Mouse (Mus musculus): Measurements from ENCODE around the gene Ass1.

The Ass1 gene

DNA sequence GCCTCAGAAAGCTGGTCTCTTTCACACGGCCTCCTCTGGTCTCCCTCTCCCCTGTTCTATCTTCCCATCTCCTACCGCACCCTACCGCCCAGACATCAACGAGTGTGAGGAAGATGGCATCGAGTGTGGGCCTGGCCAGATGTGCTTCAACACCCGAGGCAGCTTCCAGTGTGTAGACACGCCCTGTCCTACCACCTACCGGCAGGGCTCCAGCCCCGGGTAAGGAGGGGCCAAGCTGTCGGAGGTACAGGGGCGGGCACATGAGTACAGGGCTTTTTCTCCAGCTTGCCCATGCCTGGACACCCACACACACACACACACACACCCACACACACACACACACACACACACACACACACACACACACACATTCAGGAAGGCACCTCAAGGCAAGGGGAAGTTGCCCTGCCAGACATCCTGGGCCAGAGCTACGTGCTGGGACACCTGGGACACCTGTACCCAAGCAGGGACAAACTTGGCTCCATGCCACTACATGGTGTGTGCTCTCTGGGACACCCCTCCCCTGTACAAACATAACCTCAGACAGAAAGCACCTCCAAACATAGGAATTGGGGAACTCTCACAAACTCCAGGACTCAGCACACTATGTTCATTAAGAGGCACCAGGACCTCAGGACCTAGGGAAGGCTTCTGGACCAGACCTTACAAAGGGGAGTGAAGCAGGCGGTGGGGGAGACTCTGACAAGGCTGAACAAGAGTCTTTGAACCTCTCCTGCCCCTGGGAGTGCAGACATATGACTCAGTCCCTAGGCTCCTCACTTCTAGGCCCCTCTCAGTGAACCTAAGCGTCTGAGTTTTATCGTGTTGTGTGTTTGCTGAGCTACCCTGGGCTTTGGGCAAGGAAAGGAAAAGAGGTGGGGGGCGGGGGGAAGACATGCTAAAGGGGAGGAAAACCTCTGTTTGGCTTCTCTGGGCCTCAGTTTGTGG lies 10.7 kb upstream of the Ass1 start:
- peak; percentile 45 for DNase-seq (ENCODE audit: low spot score)

GRCm38 (mm10) chr2:31460025-31460571 lies 9.9 kb upstream of the Ass1 start:
- DNase-seq (ENCODE audit: low spot score): no peak

GRCm38 (mm10) chr2:31460920-31461319 lies 9.1 kb upstream of the Ass1 start:
- DNase-seq (ENCODE audit: low spot score): no peak

DNA sequence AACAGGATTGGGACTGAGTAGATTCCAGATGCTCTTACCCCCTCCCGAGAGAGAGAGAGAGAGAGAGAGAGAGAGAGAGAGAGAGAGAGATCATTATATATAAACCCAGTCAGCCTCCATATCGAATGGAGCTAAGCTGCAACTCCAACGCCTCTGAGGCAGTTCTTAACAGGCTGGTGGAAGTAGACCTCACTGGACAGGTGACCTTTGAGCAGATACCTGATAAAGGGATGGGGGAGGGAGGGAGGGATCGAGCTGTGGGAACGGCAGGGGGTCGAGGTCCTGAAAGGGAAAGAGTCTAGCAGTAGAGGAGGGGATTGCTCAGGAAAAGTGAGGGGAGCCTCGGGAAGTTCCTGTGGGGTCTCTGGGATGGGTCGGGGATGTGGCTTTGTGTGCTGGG lies 8.0 kb upstream of the Ass1 start:
- DNase-seq (ENCODE audit: low spot score): no peak

GRCm38 (mm10) chr2:31463253-31463652 lies 6.8 kb upstream of the Ass1 start:
- DNase-seq (ENCODE audit: low spot score): no peak

DNA sequence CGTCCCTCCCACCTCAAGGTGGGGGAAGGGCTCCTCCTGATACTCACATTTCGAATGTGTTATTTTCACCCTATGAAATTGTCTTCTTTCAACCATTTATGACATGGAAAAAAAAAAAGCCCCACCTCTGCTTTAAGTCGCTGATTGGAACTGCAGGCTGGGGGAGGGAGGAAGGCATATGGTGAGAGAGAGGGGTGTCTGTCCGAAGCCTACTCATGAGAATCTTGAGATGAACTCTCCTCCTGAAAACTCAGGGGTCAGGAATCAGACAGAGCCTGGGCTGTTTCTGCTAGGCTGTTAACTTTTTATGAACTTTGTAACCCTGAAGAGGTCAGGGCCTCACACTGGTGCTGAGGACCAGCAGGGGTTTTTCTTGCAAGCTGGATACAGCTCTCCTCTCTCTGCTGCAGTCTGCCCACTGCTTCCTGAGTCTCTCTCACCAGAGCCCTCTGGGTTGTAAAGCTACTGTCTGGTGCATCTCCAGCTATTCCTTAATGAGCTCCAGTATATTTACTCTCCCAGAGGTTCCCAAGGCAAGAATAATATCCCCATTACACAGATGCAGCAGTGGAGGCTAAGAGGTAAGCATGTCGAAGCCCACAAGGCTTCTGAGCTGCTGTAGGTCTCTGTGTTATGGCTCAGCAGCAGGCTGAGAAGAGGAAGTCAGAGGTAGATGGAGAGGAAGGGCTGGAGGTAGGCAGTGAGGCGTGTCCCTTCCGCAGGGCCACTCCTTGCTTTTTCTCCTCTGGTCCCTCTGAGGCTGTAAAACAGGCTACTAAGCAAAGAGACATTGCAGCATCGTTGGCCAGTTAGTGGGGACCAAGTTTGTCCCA lies 6.1 kb upstream of the Ass1 start:
- DNase-seq (ENCODE audit: low spot score): no peak

GRCm38 (mm10) chr2:31464529-31464910 lies 5.5 kb upstream of the Ass1 start:
- no peak for DNase-seq (ENCODE audit: low spot score)

- no peak for DNase-seq (ENCODE audit: low spot score)
Observed at GRCm38 (mm10) chr2:31467457-31467856, 2.5 kb upstream of the Ass1 start.

- DNase-seq (ENCODE audit: low spot score): no peak
Observed at GRCm38 (mm10) chr2:31468857-31469256, 1.1 kb upstream of the Ass1 start.

GRCm38 (mm10) chr2:31469480-31469879 lies 527 bp upstream of the Ass1 start:
- DNase-seq (ENCODE audit: low spot score): no peak

DNA sequence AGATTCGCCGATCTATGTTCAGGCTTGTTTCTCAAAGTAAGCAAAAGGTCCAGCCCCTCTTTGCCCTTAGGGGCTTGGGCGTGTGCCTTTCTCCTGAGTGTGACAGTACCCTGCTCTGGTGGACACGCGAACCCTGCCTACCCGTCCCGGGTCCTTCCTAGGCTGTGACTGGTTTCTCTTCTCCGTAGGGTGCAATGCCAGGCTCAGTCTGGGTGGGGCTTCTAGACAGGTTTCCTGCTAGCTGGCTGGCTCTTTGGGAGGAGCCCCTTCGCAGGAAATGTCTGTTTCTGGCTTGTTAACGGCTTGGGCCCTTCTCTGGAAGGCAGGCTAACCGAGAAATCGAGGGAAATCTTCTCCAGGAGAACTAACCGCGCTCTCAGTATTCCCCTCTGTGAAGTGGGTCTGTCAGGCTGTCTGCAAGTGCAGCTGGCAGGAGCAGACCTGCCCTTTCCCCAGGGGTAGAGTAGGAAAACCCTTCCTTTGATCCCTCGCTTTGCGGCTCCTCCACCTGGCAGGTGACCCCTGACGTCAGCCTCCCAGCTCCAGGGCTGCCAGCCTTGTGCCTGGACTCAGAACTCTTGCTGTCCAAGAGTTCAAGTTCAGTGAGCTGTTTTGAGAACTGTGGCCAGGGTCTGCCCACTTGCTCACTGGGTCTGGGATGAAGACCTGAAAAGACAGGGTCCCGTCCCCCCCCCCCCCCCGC lies 827 bp downstream of the Ass1 start:
- peak; percentile 40 for DNase-seq (ENCODE audit: low spot score)

GRCm38 (mm10) chr2:31471611-31472010 lies 1.6 kb downstream of the Ass1 start:
- DNase-seq (ENCODE audit: low spot score): no peak

DNA sequence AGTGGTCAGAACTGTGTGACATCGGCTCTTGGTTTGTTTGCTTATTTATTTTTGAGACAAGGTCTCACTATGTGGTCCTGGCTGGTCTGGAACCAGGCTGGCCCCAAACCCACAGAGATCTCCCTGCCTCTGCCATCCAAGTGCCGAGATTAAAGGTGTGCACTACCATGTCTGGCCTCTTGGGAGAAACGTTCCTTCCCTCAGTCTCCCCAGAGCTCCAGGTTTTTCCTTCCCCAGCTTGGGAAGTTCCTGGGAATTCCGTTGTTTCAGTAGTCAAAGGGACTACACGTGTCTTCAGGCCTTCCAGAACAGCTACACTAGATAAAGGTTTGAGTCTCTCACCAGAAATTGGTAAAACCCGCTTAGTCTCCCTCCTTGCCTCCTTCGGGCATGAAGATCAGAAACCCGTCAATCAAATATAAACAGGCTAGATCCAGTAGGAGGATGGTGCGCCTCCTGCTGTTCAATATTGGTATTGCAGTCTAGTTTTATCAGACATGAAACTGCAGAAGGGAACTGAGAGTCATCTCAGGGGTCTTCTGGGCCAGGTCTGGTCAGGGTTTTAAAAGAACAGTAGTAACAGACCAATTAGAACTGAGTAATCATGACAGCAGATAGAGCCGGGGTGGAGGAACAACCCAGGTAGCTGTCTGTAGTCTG lies 2.5 kb downstream of the Ass1 start:
- peak; percentile 58 for DNase-seq (ENCODE audit: low spot score)

DNA sequence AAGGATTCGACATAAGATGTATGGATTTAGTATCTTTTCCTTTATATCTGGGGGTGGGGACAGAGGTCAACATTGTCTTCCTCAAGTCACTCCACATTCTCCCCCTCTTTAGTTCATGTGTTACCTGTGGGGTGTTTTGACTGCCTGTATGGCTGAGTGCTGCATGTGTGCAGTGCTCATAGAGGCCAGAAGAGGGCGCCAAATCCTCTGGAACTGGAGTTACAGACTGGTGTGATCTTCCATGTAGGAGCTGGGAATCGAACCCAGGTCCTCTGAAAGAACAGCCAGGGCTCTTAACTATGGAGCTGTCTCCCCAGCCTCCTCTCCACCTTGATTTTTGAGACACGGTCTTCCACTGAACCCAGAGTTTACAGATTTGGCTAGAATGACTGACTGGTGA lies 3.9 kb downstream of the Ass1 start:
- no peak for DNase-seq (ENCODE audit: low spot score)

DNA sequence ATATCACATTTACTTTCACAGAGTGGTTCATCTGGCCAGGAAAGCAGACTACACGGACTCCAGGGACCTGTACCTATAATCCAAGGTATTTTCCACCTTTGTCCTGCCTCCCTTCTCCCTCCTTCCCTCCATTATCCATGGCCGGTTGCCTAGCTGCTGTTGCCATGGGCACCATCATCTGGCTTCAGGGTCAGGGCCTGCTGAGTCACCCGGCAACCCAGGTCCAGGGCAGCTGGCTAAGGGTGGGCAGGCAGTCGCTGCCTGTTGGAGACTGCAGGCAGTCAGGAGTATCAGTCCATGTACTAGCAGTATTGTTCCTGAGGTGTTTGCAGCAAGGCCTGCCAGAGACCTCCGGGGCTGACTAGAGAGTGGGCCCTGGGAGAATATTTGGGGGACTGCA lies 4.7 kb downstream of the Ass1 start:
- no peak for DNase-seq (ENCODE audit: low spot score)

GRCm38 (mm10) chr2:31476107-31476820 lies 6.3 kb downstream of the Ass1 start:
- DNase-seq (ENCODE audit: low spot score): no peak

DNA sequence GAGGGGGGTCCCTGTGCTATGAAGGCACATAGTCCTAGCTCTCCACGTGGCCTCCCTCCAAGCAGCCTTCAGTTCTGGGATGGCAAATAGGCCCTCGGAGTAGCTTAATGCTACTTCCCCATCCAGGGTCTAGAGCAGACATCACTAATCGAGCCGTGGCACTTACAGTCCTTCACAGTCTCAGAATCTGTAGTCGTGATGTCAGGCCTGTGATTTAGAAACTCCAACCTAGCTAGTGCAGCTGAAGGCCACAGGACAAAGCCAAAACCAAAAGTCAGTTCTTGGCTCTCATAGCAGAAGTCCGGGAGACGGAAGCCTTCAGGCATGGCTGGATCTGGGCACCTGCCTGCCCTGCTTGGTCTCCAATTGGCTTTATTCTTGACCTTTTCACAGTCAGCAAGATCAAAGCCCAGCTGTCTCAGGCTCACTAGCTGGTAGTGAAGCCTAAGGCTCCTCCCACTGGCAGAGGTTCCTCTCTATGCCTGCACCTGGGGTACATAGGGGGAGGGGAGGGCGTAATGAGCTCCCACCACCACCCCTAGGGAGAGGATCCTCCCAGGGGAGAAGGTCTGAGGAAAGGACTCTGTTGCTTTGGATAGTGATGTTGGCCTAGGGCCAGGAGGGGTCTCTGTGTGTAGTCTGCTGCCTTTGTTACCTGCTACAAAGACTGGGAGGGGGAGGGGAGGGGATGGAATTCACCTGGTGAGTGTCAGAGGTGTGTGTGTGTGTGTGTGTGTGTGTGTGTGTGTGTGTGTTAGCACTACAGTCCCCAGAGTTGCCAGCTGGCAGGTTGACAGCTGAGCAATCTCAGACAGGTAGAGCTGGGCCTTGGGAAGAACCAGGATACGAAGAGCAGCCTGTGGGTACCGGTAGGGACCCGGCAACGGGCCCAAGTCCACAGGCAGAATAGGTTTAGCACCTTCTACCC lies 7.5 kb downstream of the Ass1 start:
- DNase-seq (ENCODE audit: low spot score): no peak

DNA sequence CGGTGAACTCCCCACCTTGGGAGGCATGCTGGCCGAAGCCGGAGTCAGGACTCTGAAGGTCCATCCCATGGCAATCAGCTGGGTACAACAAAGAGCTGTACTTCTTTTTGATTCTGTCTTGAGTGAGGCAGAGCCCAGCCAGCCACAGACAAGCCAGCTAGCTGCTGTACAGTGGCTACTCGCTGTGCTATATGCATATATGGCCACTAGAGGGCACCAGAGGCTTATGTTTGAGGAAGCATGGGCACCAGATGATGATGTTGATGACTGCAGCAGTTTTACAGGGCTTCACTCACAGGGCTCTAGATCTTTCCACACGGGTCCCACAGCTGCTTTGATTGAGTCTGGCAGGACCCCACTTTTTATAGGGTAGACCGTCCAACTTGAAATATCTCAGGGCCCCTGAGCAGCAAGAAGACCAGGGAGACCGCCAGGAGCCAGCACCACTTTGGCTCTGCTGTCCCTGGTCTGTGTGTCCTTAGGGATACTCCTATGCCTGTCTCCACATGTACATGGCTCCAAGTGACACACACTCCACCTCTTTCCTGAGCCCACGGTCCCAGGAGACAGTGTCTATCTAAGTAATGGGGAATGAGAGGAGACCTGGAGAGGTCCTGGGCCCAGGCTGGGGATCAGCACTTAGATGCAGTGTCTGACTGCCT lies 13.0 kb downstream of the Ass1 start:
- peak; percentile 87 for DNase-seq (ENCODE audit: low spot score)

- peak; percentile 69 for DNase-seq (ENCODE audit: low spot score)
Observed at GRCm38 (mm10) chr2:31484187-31484586, 14.2 kb downstream of the Ass1 start.

All from urinary bladder, postnatal 14 days (tissue).